Mouse (Mus musculus) cerebellum, adult 2 months (tissue): ENCODE data around the gene Ppp1r14b. TPM values are rescaled to one million over a fixed set of nuclear protein-coding genes. Genes with fewer than 3 reads are reported as not detected.

ENCODE experiments used
- DNase-seq, 2 experiments: peaks; one replicate each; pipeline ENCODE4 v3.0.0; 2021
- H3K27ac ChIP-seq: fragments of 200-500 bp; 2 replicates; pipeline ENCODE4 v1.5.1; 2012; ENCODE audit warnings: low read length, control low read depth, inconsistent platforms; ENCODE audit not compliant: insufficient read depth
- H3K27me3 ChIP-seq: fragments of 200-500 bp; 2 replicates; pipeline ENCODE4 v1.6.1; 2012; ENCODE audit warnings: inconsistent platforms, mild to moderate bottlenecking, low read length, moderate library complexity; ENCODE audit not compliant: control insufficient read depth, insufficient read depth
- H3K4me1 ChIP-seq: fragments of 200-500 bp; 2 replicates; pipeline ENCODE4 v1.6.1; 2011; ENCODE audit warnings: low read length; ENCODE audit not compliant: control insufficient read depth, insufficient read depth
- H3K4me3 ChIP-seq: fragments of 200-500 bp; replicated peaks from 2 replicates; pipeline ENCODE3; 2011; ENCODE audit warnings: mild to moderate bottlenecking, low read depth, low read length, control low read depth; ENCODE audit not compliant: insufficient read depth
- CTCF ChIP-seq: fragments of 200-500 bp; IDR thresholded peaks from 2 replicates; pipeline ENCODE4 v1.5.1; 2011; ENCODE audit warnings: low read depth, mild to moderate bottlenecking, control low read depth, low read length, moderate library complexity, borderline replicate concordance; ENCODE audit not compliant: insufficient read depth
- POLR2A ChIP-seq: fragments of 200-500 bp; IDR thresholded peaks from 2 replicates; pipeline ENCODE4 v1.6.1; 2011; ENCODE audit warnings: low read length, control low read depth, borderline replicate concordance; ENCODE audit not compliant: insufficient read depth
- WGBS: fragments of 180-500 bp; shearing (Covaris S2); methylation state at CpG from one replicate; pipeline ENCODE4 v1.1.7; 2018; 5-methylcytosine and 5-hydroxymethylcytosine counted together
- polyA plus RNA-seq: library from polyadenylated mRNA; depleted of rRNA; stranded (reverse); fragments of >200 nt; gene quantifications from 2 replicates; pipeline ENCODE4 v1.2.3, GENCODE M21; 2012

Gene Ppp1r14b
- polyA plus RNA-seq, 1 experiment, result 51.7 TPM

GRCm38 (mm10) chr19:6995255-6995991 is 20.7 kb downstream of the Ppp1r14b start:
- H3K27ac ChIP-seq, result peak overlapping the region; percentile 41
- peak overlapping the region; percentile 72 for H3K4me3 ChIP-seq
- peaks cover 12% of the 10 kb centered on the region for H3K4me1 ChIP-seq
- DNase-seq, result peak; percentile 68
- 13% methylated on average over 21 of the region's 21 CpGs for WGBS
- TF ChIP-seq POLR2A (no peak), CTCF (no peak)
- no peaks in the 10 kb centered on the region for H3K27me3 ChIP-seq

DNA sequence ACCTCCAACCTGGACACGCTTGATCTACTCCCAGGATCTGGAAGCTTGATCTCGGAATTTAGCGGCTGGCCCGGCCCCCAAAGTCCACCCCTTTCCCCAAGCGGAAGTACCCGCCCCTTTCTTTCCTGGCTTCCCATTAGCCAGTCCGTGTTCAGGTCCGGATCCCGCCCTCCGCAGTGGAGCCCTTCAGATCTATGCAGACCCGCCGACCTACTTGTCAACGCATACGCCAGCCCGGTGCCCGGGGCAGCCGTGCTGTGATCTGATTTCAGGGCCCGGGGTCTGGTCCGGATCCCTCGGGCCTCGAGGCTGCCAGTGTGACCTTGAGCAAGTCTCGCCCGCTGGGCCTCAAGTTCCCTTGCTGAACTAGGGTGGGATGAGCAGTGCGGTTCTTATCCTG is 21.2 kb downstream of the Ppp1r14b start, which contains the start of the genes Nudt22 and Trpt1:
Gene Nudt22, minus strand, starts transcription at position 112 of the 400 bp plus-strand sequence.
Gene Trpt1, plus strand, starts transcription at position 126 of the 400 bp plus-strand sequence.
- TF ChIP-seq POLR2A, result peak; percentile 87
- TF ChIP-seq CTCF, result no peak
- WGBS, result 1% methylated on average over 24 of the region's 24 CpGs
- Histone ChIP-seq H3K27ac (peak within 1 kb of the TSS; percentile 41), H3K4me3 (peak within 1 kb of the TSS; percentile 72), H3K4me1 (peaks cover 12% of the 10 kb centered on the region), H3K27me3 (no peaks in the 10 kb centered on the region)
- peak; percentile 89 to 92 for DNase-seq

DNA sequence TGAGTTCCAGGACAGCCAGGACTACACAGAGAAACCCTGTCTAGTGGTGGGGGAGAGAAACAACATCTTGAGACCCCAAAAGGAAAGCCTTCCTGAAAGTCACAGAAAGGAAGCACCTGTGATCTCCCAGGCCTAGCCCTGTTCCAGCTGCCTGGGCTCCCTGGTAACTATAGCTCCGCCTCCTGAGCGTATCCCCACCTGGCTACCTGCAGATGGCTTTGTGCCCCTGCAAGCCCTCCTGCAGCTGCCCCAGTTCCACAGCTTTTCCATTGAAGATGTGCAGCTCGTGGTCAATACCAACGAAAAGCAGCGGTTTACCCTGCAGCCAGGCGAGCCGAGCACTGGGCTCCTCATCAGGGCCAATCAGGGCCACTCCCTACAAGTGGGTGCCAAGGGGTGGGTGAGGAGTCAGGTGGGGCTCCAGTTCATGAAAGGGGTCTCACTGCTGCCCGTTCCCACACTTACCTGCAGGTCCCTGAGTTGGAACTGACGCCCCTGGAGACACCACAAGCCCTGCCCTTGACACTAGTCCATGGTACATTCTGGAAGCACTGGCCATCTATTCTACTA is 23.0 kb downstream of the Ppp1r14b start:
- DNase-seq, result no peak
- 91% methylated on average over 9 of the region's 9 CpGs for WGBS
- Histone ChIP-seq H3K4me3 (no peak overlapping the region), H3K27ac (no peak overlapping the region), H3K4me1 (peaks cover 12% of the 10 kb centered on the region), H3K27me3 (no peaks in the 10 kb centered on the region)
- TF ChIP-seq CTCF, result no peak
- no peak for TF ChIP-seq POLR2A

DNA sequence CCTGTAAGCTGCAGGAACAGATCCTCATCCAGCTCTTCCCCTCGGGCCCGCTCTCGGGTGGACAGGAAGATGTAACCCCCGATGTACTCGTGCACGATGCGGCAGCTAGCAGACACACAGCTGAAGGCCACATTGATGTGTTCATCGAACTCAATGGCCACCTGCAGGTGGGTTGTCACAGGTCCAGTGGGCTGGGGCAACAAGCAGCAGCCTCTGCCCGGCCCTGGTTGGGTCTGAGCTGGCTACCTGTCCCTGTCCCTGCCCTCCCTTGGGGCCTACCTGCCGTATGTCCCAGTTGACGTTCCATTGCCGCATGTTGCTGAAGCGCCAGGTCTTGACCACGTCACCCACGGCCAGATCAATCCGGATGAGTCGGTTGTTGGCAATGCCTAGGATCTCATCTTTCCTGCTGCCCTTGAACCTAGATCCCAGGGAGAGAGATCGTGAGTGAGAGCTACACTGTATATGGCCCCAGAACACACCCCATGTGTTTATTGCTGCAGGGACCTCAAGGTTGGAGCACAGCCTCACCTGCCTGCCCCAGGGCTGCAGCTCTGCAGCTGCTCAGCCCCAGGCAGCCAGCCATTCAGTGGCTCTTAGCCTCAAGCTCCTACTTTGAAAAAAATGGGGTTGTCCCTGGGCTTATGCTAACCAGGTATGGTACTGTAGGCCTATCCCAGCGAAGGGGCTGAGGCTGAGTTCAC is 24.7 kb downstream of the Ppp1r14b start:
- WGBS, result 90% methylated on average over 19 of the region's 19 CpGs
- peaks cover 7% of the 10 kb centered on the region; the same call in 1 of the 2 replicates for H3K4me1 ChIP-seq
- TF ChIP-seq POLR2A (no peak), CTCF (no peak)
- H3K4me3 ChIP-seq, result no peak overlapping the region
- peak in 1 of 2 experiments; percentile 12 for DNase-seq
- H3K27ac ChIP-seq, result no peak overlapping the region
- no peaks in the 10 kb centered on the region for H3K27me3 ChIP-seq

- H3K4me1 ChIP-seq, result no peaks in the 10 kb centered on the region
- H3K27me3 ChIP-seq, result no peaks in the 10 kb centered on the region
- H3K27ac ChIP-seq, result no peak overlapping the region
- 87% methylated on average over 9 of the region's 9 CpGs for WGBS
- no peak overlapping the region for H3K4me3 ChIP-seq
- TF ChIP-seq CTCF, result no peak
- TF ChIP-seq POLR2A, result no peak
- no peak for DNase-seq
These were observed 32.3 kb downstream of the Ppp1r14b start for GRCm38 (mm10) chr19:7006892-7007593.

GRCm38 (mm10) chr19:7012426-7012825 is 37.7 kb downstream of the Ppp1r14b start:
- H3K4me3 ChIP-seq, result no peak overlapping the region
- 87% methylated on average over 4 of the region's 4 CpGs for WGBS
- H3K4me1 ChIP-seq, result no peaks in the 10 kb centered on the region
- H3K27ac ChIP-seq, result no peak overlapping the region
- DNase-seq, result no peak
- no peaks in the 10 kb centered on the region for H3K27me3 ChIP-seq
- no peak for TF ChIP-seq CTCF
- no peak for TF ChIP-seq POLR2A

- Histone ChIP-seq H3K27me3 (no peaks in the 10 kb centered on the region), H3K4me3 (no peak overlapping the region), H3K4me1 (no peaks in the 10 kb centered on the region), H3K27ac (no peak overlapping the region)
- 75% methylated on average over 9 of the region's 9 CpGs for WGBS
- TF ChIP-seq POLR2A (no peak), CTCF (no peak)
- no peak for DNase-seq
These were observed 39.2 kb downstream of the Ppp1r14b start for GRCm38 (mm10) chr19:7013984-7014383.
